Mouse (Mus musculus): ENCODE measurements around the gene Kif23. TPM values are rescaled to one million over a fixed set of nuclear protein-coding genes. Genes with fewer than 3 reads are reported as not detected.

Gene Kif23
- total RNA-seq, 2 experiments from 2014 or later, result 1.2 to 2.3 TPM

DNA sequence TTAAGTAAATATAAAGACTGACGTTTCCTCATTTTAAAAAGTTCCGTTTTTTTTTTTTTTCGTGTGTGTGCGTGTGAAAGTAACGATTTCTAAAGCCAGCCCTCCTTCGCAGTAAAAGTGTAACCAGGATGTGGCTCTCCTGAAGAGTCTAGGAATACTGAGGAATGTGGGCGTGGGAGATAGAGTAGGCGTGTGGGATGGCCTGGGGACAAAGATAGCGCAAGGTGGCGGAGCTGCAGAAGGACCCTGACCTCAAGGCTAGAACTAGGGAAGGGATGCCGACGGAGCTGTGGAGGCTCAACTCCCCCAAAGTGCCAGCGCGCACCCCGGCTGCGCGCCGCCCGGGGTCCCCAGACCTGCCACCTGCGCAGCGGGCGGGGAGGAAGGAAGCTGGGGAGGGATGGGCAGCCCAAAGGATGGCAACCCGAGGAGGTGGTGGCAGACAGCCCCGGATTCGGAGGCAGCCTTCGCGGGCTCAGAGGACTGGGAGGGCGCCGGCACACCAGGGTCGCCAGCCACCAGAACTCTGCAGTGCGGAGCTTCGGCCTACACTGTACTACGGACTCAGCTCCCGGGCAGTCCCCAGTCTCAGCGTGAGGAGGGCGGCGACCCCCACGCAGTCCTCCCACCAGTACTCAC lies 482 bp downstream of the Kif23 start:
- no peak for DNase-seq

GRCm38 (mm10) chr9:61941054-61941453 lies 5.5 kb downstream of the Kif23 start:
- no peak for DNase-seq

GRCm38 (mm10) chr9:61933333-61933732 lies 13.2 kb downstream of the Kif23 start:
- DNase-seq, result no peak

GRCm38 (mm10) chr9:61932009-61932408 lies 14.6 kb downstream of the Kif23 start:
- no peak for DNase-seq

DNA sequence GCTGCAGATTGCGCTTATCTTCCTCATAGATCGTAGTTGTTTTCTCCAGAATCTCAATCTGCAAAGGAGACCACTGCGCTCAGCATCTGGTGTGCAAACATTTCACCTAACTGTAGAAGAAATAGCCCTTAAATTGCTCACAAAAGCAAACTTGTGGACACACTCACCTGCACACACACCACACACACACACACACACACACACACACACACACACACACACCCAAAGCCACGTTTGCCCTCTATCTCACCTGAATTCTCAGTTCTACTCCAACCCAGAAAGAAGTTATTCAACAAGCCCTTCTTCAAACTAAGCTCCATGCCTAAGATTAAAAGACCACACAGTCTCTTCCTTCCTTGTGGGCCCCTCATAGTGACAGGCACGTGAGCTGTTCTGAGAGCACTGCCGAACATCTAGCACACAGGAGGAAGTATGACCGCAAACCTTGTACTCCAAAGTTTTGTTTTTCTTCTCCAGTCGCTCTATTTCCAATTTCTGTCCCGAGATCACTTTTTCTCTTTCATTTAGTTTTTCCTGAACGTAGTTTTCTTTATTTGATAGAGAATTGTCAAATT lies 21.4 kb downstream of the Kif23 start:
- DNase-seq, result no peak

DNA sequence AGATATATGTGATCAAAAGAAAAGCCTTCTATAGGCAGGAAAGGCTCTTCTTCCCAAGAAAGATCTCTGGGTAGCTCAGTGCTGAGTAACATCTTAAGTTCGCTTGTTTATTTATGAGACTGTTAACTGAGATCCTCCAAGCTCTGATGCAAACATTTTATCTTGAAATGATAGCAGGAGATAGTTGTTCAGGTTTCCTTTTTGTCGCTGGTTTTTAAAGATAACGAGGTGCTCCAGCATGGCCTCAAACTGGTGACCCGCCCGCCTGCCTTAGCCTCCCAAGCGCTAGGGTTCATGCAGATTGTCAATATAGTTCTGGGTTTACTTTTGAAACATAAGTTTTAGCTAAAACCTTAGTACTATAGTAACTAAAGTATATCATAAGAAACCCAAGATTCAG lies 26.2 kb downstream of the Kif23 start:
- no peak for DNase-seq

GRCm38 (mm10) chr9:61919464-61919863 lies 27.1 kb downstream of the Kif23 start:
- DNase-seq, result no peak

DNA sequence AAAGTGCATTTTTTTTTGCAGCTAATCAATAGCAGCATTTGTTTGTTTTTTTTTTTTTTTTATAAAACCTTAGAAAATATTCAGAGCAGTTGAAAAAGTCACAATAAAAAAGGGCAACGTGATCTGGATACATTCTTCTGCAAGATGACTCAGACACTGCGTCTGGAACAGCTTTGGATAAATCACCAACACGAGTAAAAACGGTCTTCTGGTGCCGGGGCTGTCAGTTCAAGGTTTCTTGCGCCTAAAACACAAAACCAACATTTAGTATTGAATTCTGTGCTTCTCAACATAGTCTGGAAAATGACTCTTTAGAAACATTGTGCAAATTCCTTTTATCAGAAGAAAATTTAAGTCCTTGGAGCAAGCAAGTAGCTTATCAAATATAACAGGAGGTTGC lies 29.1 kb downstream of the Kif23 start:
- no peak for DNase-seq

- no peak for DNase-seq
Measured at GRCm38 (mm10) chr9:61916986-61917385, 29.6 kb downstream of the Kif23 start.

- no peak for DNase-seq
Measured at GRCm38 (mm10) chr9:61915393-61916005, 31.1 kb downstream of the Kif23 start.

GRCm38 (mm10) chr9:61914917-61915300 lies 31.7 kb downstream of the Kif23 start:
- DNase-seq, result no peak

DNA sequence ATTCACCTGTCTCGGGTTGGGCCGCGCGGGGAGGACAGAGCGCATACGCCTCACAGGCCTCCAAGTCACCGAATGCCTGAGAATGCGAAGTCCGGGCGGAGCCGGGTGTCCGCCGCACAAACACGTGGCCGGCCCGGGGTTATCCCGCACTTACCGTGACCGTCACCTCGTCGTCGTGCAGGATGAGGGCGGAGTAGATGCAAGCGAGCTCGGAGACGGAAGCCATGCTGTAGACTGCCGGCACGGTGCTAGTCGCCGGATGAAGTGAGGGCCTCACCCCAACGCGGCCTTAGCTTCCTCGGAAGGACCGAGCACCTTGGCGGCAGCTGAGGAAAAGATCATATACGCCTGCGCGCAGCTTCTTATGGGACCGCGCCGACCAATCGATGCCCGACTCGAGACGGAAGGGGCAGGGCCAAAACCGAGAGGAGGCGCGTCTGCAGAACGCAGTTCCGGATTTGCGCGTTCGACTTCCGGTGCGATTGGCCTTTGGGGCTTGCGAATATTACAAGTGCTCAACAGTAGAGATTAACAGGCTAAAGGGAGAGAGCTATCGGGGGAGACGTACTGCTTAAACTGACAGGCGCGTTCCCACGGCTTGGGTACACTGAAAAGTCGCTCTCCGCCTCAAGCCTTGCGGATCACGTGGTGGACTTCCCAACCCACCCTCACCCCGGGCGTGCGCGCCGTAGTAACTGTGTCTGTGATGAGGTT lies 32.2 kb downstream of the Kif23 start, which contains the start of gene Rplp1:
TSS of gene Rplp1 (minus strand) at position 340 of the 714 bp plus-strand sequence.
- peak; percentile 96 for DNase-seq

DNA sequence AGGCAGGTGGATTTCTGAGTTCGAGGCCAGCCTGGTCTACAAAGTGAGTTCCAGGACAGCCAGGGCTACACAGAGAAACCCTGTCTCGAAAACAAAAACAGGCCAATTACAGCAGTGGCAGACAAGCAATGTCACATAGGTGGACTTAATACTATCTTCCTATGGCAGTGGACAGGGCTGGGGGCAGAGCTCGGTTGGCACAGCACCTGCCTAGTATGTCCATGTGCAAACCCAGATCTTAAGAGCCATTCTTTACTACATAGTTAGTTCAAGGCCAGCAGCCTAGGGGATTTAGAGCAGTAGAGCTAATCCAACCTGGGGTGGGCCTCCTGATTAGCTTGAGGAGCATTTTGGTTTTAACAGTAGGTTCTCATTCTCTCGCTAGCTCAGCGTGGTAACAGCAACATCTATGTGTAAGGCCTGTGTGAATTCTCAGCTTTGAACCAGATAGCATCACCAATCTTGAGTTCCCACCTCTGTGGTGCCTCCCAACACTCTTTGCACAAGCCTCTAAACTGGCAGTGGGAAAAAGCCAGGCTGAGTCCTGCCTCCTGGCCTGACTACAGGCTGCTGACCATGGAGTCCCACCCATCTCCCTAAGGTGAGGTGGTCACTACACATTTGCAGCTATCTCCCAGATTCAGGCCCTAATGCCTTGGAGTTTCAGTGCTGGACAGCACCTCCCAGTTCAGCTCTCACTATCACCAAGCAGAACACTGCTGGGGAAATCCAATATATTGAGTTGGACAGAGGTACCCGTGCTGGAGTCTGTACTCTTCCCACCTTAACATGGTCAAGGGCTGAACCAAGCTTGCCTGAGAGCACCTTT lies 35.1 kb downstream of the Kif23 start:
- DNase-seq, result no peak

DNA sequence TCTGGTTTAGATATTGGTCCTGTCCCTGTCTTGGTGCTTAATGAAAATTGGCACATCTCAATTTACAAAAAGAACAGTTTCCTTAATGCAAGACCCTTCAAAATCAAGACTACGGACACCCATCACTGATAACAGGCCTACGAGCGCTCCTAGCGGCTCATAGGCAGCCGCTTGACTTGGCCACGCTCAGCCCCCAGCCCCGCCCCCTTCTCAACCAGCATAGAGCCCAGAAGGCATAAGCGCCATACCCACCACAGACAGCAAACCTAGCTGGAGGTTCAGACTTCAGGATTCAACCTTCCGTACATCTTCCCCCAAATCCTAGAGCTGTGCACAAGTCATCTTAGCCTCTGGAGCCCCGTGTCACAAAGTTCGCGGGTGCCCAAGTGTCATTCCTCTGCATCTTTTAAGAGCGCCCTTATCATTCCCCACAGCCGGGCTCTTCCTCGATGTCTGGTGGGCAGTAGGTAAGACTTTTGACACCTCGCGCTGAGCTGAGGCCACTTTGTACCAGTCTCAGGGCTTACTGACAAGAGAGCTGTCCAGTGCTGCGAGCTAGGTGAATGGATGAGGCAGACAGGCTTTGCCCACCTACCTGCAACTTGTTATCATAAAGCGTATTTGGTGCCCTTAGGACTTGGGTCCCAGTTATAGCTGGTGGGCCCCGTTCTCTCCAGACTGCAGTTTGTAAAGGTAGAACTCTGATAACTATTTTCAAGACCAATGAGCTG lies 35.9 kb downstream of the Kif23 start:
- no peak for DNase-seq

GRCm38 (mm10) chr9:61909633-61910032 lies 36.9 kb downstream of the Kif23 start:
- DNase-seq, result no peak

DNA sequence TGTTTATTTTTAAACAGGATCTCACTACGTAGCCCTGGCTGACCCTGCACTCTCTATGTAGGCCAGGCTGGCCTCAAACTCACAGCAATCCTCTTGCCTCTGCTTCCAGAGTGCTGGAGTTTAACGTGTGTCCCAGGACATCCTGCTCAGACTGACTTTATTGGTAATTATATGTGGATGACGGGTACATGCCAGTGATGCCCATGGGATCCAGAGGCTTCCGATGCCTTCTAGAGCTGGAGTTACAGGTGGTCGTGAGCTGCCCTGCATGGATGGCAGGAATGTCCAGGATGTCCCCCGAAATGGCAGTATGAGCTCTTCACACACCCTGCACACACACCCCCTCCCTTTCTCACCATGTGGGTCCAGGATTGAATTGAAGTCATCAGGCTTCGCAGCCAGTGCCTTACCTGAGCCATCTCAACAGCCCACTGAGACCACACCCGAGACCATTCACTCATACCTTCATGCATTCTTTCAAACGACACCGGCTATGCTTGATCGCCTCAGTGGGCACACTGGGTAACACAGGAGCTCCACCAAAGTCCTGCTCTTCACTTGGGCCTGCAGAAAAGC lies 37.7 kb downstream of the Kif23 start:
- no peak for DNase-seq

- DNase-seq, result no peak
Measured at GRCm38 (mm10) chr9:61908341-61908740, 38.2 kb downstream of the Kif23 start.

DNA sequence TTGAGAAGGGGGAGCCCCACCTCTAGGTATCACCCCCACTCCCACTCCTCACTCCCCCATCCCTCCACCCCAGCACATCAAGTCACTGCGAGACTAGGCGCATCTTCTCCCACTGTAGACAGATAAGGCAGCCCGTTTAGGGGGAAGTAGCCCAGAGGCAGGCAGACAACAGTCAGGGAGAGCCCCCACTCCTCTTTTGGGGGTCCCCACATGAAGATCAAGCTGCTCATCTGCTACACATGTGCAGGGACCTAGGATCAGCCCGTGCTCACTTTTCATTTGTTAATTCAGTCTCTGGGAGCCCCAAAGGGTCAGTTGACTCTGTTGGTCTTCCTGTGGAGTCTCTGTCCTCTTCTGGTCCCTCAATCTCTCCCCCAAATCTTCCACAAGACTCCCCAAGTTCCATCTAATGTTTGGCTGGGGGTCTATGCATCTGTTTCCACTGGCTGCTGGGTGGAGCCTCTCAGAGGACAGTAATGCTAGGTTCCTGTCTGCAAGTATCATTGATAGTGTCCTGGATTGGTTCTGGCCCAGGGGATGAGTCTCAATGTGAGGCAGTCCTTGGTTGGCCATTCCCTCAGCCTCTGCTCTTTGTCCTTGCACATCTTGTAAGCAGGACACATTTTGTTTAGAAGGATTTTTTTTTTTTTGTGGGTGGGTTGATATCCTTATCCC lies 38.8 kb downstream of the Kif23 start:
- DNase-seq, result no peak

GRCm38 (mm10) chr9:61906912-61907311 lies 39.7 kb downstream of the Kif23 start:
- DNase-seq, result no peak

- no peak for DNase-seq
Measured at GRCm38 (mm10) chr9:61905576-61905975, 41.0 kb downstream of the Kif23 start.

DNA sequence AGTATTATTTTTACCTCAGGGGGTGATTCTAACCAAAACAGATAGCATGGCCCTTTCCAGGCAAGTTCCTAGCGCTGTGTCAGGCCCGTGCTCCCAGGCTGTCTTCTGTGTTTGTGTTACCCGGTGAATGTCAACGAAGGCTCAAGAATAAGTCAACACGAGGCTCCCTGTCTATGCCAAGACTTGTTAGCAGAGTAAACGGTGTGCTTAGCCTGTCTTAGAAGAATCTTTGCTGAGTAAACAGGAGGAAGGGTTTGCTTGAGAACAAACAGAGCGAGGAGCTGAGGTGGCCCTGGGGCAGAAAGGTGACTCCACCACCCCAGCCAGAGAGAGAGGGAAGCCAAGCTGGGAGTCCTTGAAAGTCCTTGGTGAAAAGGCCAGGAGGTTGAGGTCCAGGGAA lies 42.4 kb downstream of the Kif23 start:
- no peak for DNase-seq

All from layer of hippocampus, postnatal 36 days (tissue).